Mouse (Mus musculus): ENCODE measurements around the gene Ptgfrn.

Gene Ptgfrn

GRCm38 (mm10) chr3:101077710-101078100 is 32.4 kb downstream of the Ptgfrn start:
- no peak for DNase-seq

GRCm38 (mm10) chr3:101076966-101077709 is 32.9 kb downstream of the Ptgfrn start:
- no peak for DNase-seq

GRCm38 (mm10) chr3:101075866-101076265 is 34.2 kb downstream of the Ptgfrn start:
- no peak for DNase-seq

GRCm38 (mm10) chr3:101073384-101073783 is 36.7 kb downstream of the Ptgfrn start:
- no peak for DNase-seq

GRCm38 (mm10) chr3:101072506-101073215 is 37.4 kb downstream of the Ptgfrn start:
- no peak for DNase-seq

- no peak for DNase-seq
Observed at GRCm38 (mm10) chr3:101071576-101071975, 38.5 kb downstream of the Ptgfrn start.

- DNase-seq, result no peak
Observed at GRCm38 (mm10) chr3:101070796-101071235, 39.3 kb downstream of the Ptgfrn start.

- DNase-seq, result no peak
Observed at GRCm38 (mm10) chr3:101070230-101070795, 39.8 kb downstream of the Ptgfrn start.

- no peak for DNase-seq
Observed at GRCm38 (mm10) chr3:101068701-101069100, 41.4 kb downstream of the Ptgfrn start.

GRCm38 (mm10) chr3:101066175-101066574 is 43.9 kb downstream of the Ptgfrn start:
- no peak for DNase-seq

- no peak for DNase-seq
Observed at GRCm38 (mm10) chr3:101061865-101062585, 48.1 kb downstream of the Ptgfrn start.

- DNase-seq, result no peak
Observed at GRCm38 (mm10) chr3:101059214-101059613, 50.9 kb downstream of the Ptgfrn start.

GRCm38 (mm10) chr3:101058203-101058602 is 51.9 kb downstream of the Ptgfrn start:
- DNase-seq, result no peak

GRCm38 (mm10) chr3:101055216-101055615 is 54.9 kb downstream of the Ptgfrn start:
- no peak for DNase-seq

GRCm38 (mm10) chr3:101051601-101052000 is 58.5 kb downstream of the Ptgfrn start:
- DNase-seq, result no peak

GRCm38 (mm10) chr3:101049997-101050396 is 60.1 kb downstream of the Ptgfrn start:
- no peak for DNase-seq

GRCm38 (mm10) chr3:101048781-101049180 is 61.3 kb downstream of the Ptgfrn start:
- no peak for DNase-seq

- DNase-seq, result peak; percentile 70
Observed at GRCm38 (mm10) chr3:101047586-101048275, 62.3 kb downstream of the Ptgfrn start.

- DNase-seq, result no peak
Observed at GRCm38 (mm10) chr3:101045431-101045830, 64.6 kb downstream of the Ptgfrn start.

GRCm38 (mm10) chr3:101044686-101045085 is 65.4 kb downstream of the Ptgfrn start:
- DNase-seq, result no peak

- no peak for DNase-seq
Observed at GRCm38 (mm10) chr3:101041997-101042396, 68.1 kb downstream of the Ptgfrn start.

GRCm38 (mm10) chr3:101037984-101038545 is 72.0 kb downstream of the Ptgfrn start:
- no peak for DNase-seq

Measured in right cerebral cortex, postnatal 25 days (tissue).